Mouse (Mus musculus) cortical plate, adult 2 months (tissue): ENCODE measurements around the gene Mgat5b.
A peak's percentile ranks its signal among the peaks of the same experiment; 100 is the strongest.

Source experiments
- CTCF ChIP-seq: fragments of 200-500 bp; IDR thresholded peaks from 2 replicates; pipeline ENCODE4 v1.5.1; 2011; ENCODE audit warnings: mild to moderate bottlenecking, control low read depth, low read length; ENCODE audit not compliant: insufficient read depth; ENCODE audit errors: extremely low read depth
- POLR2A ChIP-seq: fragments of 200-500 bp; IDR thresholded peaks from 2 replicates; pipeline ENCODE4 v1.6.1; 2011; ENCODE audit warnings: mild to moderate bottlenecking, low read length, control low read depth; ENCODE audit not compliant: insufficient read depth; ENCODE audit errors: extremely low read depth

- TF ChIP-seq CTCF (no peak), POLR2A (peak; percentile 24; the same call in 1 of the 2 replicates)
Measured at GRCm38 (mm10) chr11:116934862-116935261, 16.2 kb downstream of the Mgat5b start.
